Comparison of ENCODE assay signal across 19 mouse cellular contexts in the genomic region with DNA sequence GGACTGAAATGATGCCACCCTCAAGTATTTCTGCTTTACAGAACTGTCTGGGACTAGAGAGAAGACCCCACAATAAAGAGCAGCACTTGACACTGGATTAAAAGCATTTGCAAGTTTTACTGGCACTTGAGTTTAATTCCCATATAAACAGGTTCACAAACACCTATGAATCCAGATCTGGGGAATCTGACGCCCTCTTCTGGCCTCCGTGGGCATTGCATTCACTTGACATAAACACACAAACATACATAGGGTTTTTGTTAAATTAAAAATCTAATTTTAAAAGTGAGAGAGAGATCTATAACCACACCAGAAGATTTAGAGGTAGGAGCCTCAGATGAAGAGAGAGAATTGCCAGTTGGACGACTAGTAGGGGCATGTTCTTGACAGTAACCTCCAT.
DNase-seq lines count a peak whose midpoint lies in the region; ATAC-seq and TF ChIP-seq lines count a peak whose summit lies in the region.
"Had no signal": no experiment of that assay in that cellular context is flagged by ENCODE, and none has a peak within 500 bp of the region (broad histone marks: within the 10 kb centered on the region; RNA-seq: fewer than 3 reads in every experiment).

No protein-coding gene starts in this region.

- no peak overlapping the region for H3K4me2 ChIP-seq in forebrain, postnatal 0 days (ENCODE audit: low read depth)
- H3K4me2 ChIP-seq in CH12.LX (ENCODE audit: insufficient read depth, low read depth, poor library complexity, severe bottlenecking), result no peak overlapping the region
- H3K4me2 ChIP-seq: embryonic facial prominence, embryonic 12.5 days; forebrain, embryonic 12.5 days; heart, embryonic 13.5 days; liver, embryonic 11.5 days; midbrain, embryonic 12.5 days had no signal

- TF ChIP-seq POLR2A in CH12.LX (IDR thresholded peaks at IDR 0.05; ENCODE audit: low read depth, low read length), result no peak

- POLR2A ChIA-PET in Patski (lab: Charles Lee), result no interaction called here

- no peak for TF ChIP-seq EP300 in CH12.LX (IDR thresholded peaks at IDR 0.05; ENCODE audit: low read length)

- no peaks in the 10 kb centered on the region for H3K79me2 ChIP-seq in CH12.LX (replicated peaks; ENCODE audit: control insufficient read depth, extremely low read depth, insufficient read depth, poor library complexity, severe bottlenecking)

- TF ChIP-seq CTCF in forebrain, postnatal 0 days (IDR thresholded peaks at IDR 0.05; ENCODE audit: low read depth), result 0 out of 2 replicates have a peak, but pooled peaks have one; percentile 11
- TF ChIP-seq CTCF in CH12.LX (conservative IDR thresholded peaks at IDR 0.05 in 1 of 2, IDR thresholded peaks at IDR 0.05 in 1 of 2; ENCODE audit: low read depth in 2 of 2, low read length in 2 of 2) (peak; percentile 35 to 37; a peak in 3 of 4 replicates), Patski (IDR thresholded peaks at IDR 0.05) (peak; percentile 20)

- DNase-seq in forebrain, postnatal 0 days, result no peak
- no peak for DNase-seq in forebrain, embryonic 10.5 days (ENCODE audit: extremely low spot score, low spot score)
- DNase-seq in kidney, postnatal 4 days, result peak; percentile 2 to 4
- DNase-seq in kidney, postnatal 10 days, result no peak
- DNase-seq in CH12.LX (ENCODE audit: extremely low read depth) (peak; percentile 3), Patski (ENCODE audit: low read depth, low spot score) (no peak)
- DNase-seq in testis, postnatal 10 days (ENCODE audit: low spot score), result no peak
- DNase-seq in heart, adult 9 months (ENCODE audit: low spot score in 2 of 2), result no peak
- DNase-seq: adrenal gland, postnatal 36 days; cerebellum, adult 11-12 months; kidney, adult 2 months; kidney, postnatal 25 days; liver, postnatal 0 days; thymus, postnatal 14 days had no signal

- no peaks in the 10 kb centered on the region for H3K9me3 ChIP-seq in forebrain, postnatal 0 days (ENCODE audit: low read length)
- H3K9me3 ChIP-seq in forebrain, embryonic 10.5 days, result no peaks in the 10 kb centered on the region
- H3K9me3 ChIP-seq in CH12.LX (replicated peaks; ENCODE audit: low read length), result no peaks in the 10 kb centered on the region
- H3K9me3 ChIP-seq: embryonic facial prominence, embryonic 12.5 days; forebrain, embryonic 12.5 days; heart, embryonic 13.5 days; midbrain, embryonic 12.5 days had no signal

- in situ Hi-C loops in CH12.LX (cut with MboI; ENCODE audit: low pct_ligation_motif_present, low pct_unique_long_range_greater_than_20kb, low sequenced_read_pairs), result no loop called here
- in situ Hi-C loops in Patski (cut with MboI; ENCODE audit: low pct_unique_long_range_greater_than_20kb), result no loop called here

- no peak overlapping the region for H3K27ac ChIP-seq in forebrain, postnatal 0 days (ENCODE audit: low read depth, low read length)
- H3K27ac ChIP-seq in forebrain, embryonic 10.5 days, result no peak overlapping the region
- no peak overlapping the region for H3K27ac ChIP-seq in CH12.LX (ENCODE audit: insufficient read depth, low read depth)
- H3K27ac ChIP-seq: embryonic facial prominence, embryonic 12.5 days; forebrain, embryonic 12.5 days; heart, embryonic 13.5 days; midbrain, embryonic 12.5 days had no signal

- H3K4me3 ChIP-seq in forebrain, postnatal 0 days (ENCODE audit: low read depth, low read length), result no peak overlapping the region
- no peak overlapping the region for H3K4me3 ChIP-seq in forebrain, embryonic 10.5 days
- H3K4me3 ChIP-seq in CH12.LX (replicated peaks in 1 of 3; ENCODE audit: low read depth in 2 of 3, low read length in 2 of 3, poor library complexity in 1 of 3), result no peak overlapping the region
- H3K4me3 ChIP-seq: embryonic facial prominence, embryonic 12.5 days; forebrain, embryonic 12.5 days; heart, embryonic 13.5 days; midbrain, embryonic 12.5 days had no signal

- dilution Hi-C loops in CH12.LX (cut with MboI; ENCODE audit: extremely low pct_ligation_motif_present, extremely low pct_unique_long_range_greater_than_20kb, low sequenced_read_pairs), result no loop called here

- CTCF ChIA-PET in Patski (lab: Charles Lee), result no interaction called here

- H3K36me3 ChIP-seq in forebrain, postnatal 0 days (ENCODE audit: insufficient read depth), result no peaks in the 10 kb centered on the region
- H3K36me3 ChIP-seq in forebrain, embryonic 10.5 days (replicated peaks), result no peaks in the 10 kb centered on the region
- no peaks in the 10 kb centered on the region for H3K36me3 ChIP-seq in CH12.LX (replicated peaks in 1 of 2; ENCODE audit: control insufficient read depth in 1 of 2, insufficient read depth in 1 of 2, low read length in 1 of 2)
- H3K36me3 ChIP-seq: embryonic facial prominence, embryonic 12.5 days; forebrain, embryonic 12.5 days; heart, embryonic 13.5 days; midbrain, embryonic 12.5 days had no signal

- no peak for ATAC-seq in forebrain, postnatal 0 days
- no peak for ATAC-seq in Patski
- ATAC-seq: liver, postnatal 0 days had no signal

- 35% methylated on average over 3 of the region's 3 CpGs for WGBS in forebrain, postnatal 0 days
- WGBS in forebrain, embryonic 10.5 days, result 38% methylated on average over 3 of the region's 3 CpGs

- H3K27me3 ChIP-seq in forebrain, postnatal 0 days (ENCODE audit: insufficient read depth, low read length), result no peaks in the 10 kb centered on the region
- H3K27me3 ChIP-seq in forebrain, embryonic 10.5 days (ENCODE audit: poor library complexity, severe bottlenecking), result no peaks in the 10 kb centered on the region
- H3K27me3 ChIP-seq in CH12.LX (replicated peaks) (no peaks in the 10 kb centered on the region), Patski (no peaks in the 10 kb centered on the region)
- H3K27me3 ChIP-seq: embryonic facial prominence, embryonic 12.5 days; forebrain, embryonic 12.5 days; heart, embryonic 13.5 days; midbrain, embryonic 12.5 days had no signal

- no peak; the same call in 1 of the 2 replicates for TF ChIP-seq RAD21 in CH12.LX (IDR thresholded peaks at IDR 0.05; ENCODE audit: low read depth, low read length)

- H3K4me1 ChIP-seq in forebrain, postnatal 0 days (ENCODE audit: insufficient read depth), result no peaks in the 10 kb centered on the region
- H3K4me1 ChIP-seq in forebrain, embryonic 10.5 days, result no peaks in the 10 kb centered on the region
- H3K4me1 ChIP-seq in CH12.LX (ENCODE audit: control insufficient read depth in 1 of 2, insufficient read depth in 2 of 2), result no peaks in the 10 kb centered on the region
- H3K4me1 ChIP-seq: embryonic facial prominence, embryonic 12.5 days; forebrain, embryonic 12.5 days; heart, embryonic 13.5 days; midbrain, embryonic 12.5 days had no signal

- H3K9ac ChIP-seq in forebrain, postnatal 0 days, result no peak overlapping the region
- H3K9ac ChIP-seq in CH12.LX (ENCODE audit: insufficient read depth, low read depth), result no peak overlapping the region
- H3K9ac ChIP-seq: embryonic facial prominence, embryonic 12.5 days; forebrain, embryonic 12.5 days; heart, embryonic 13.5 days; liver, postnatal 0 days; midbrain, embryonic 12.5 days had no signal

TF ChIP-seq in CH12.LX, 34 proteins besides CTCF, POLR2A, EP300 and RAD21:
- TF ChIP-seq JUN (IDR thresholded peaks at IDR 0.05; ENCODE audit: insufficient read depth, low read depth, low read length), result no peak
- no peak for TF ChIP-seq CHD2 (IDR thresholded peaks at IDR 0.05; ENCODE audit: low read length)
- no peak for TF ChIP-seq BHLHE40 (IDR thresholded peaks at IDR 0.05; ENCODE audit: low read depth, low read length)
- TF ChIP-seq RCOR1 (conservative IDR thresholded peaks at IDR 0.05; ENCODE audit: low read depth, low read length), result no peak
- no peak for TF ChIP-seq ZMIZ1 (IDR thresholded peaks at IDR 0.05; ENCODE audit: low read depth, low read length)
- TF ChIP-seq GABPA (IDR thresholded peaks at IDR 0.05; ENCODE audit: insufficient replicate concordance, low read depth, low read length), result no peak
- TF ChIP-seq UBTF (IDR thresholded peaks at IDR 0.05; ENCODE audit: low read depth, low read length), result no peak
- no peak for TF ChIP-seq TCF12 (IDR thresholded peaks at IDR 0.05; ENCODE audit: low read depth, low read length)
- no peak for TF ChIP-seq ELF1 (IDR thresholded peaks at IDR 0.05; ENCODE audit: low read depth, low read length)
- TF ChIP-seq MEF2A (IDR thresholded peaks at IDR 0.05; ENCODE audit: borderline replicate concordance, low read depth, low read length), result no peak
- no peak for TF ChIP-seq ZNF384 (IDR thresholded peaks at IDR 0.05; ENCODE audit: low read depth, low read length)
- TF ChIP-seq MXI1 (IDR thresholded peaks at IDR 0.05; ENCODE audit: low read depth, low read length), result no peak
- no peak for TF ChIP-seq MAFK (IDR thresholded peaks at IDR 0.05; ENCODE audit: insufficient replicate concordance, low read length)
- no peak for TF ChIP-seq MYC (IDR thresholded peaks at IDR 0.05; ENCODE audit: low read depth, low read length)

Comparison
In these comparisons a context has a peak if more than half of its experiments do, and no peak if none do; other contexts are left out.
1. DNase-seq: peak in kidney, postnatal 4 days (2 of 2) and CH12.LX (single experiment); none in forebrain, postnatal 0 days (single experiment), forebrain, embryonic 10.5 days (single experiment), kidney, postnatal 10 days (single experiment), Patski (single experiment), testis, postnatal 10 days (single experiment) and heart, adult 9 months (0 of 2).
2. Peak in every context shown above with its lines, with median percentiles within 50 percentile points of each other: CTCF ChIP-seq.